Mouse (Mus musculus): ENCODE results near the gene Gm20388. TPM values are rescaled to one million over a fixed set of nuclear protein-coding genes. Genes with fewer than 3 reads are reported as not detected.

Gene Gm20388
- polyA plus RNA-seq, 1 experiment from 2014 or later = not detected

DNA sequence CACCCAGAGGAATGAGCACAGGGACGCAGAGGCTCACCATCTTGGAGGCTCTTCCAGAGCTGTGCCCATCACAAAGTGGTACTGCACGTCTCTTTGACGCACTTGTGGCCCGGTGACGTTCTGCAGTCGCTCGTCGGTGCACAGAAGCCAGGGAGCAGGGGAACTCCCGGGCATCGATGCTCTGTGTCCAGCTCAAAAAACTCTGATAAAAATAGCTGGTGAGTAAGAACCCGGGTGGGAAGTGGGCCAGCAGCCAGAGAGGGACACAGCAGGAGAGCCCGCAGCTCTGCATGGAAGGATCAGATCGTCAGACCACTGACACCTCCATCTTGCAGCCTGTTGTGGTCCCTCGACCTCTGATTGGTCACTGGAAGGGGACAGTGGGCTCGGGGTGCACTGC lies 77.4 kb downstream of the Gm20388 start:
- peak overlapping the region; percentile 37; the same call in 1 of the 2 replicates for H3K27ac ChIP-seq (ENCODE audit: low read depth, low read length)
- WGBS = 76% methylated on average over 15 of the region's 15 CpGs
- H3K9ac ChIP-seq (ENCODE audit: low read depth, low read length) = no peak overlapping the region
- no peak for ATAC-seq (ENCODE audit: low FRiP score, low TSS enrichment)
- H3K36me3 ChIP-seq (ENCODE audit: control insufficient read depth, insufficient read depth, low read length) = no peaks in the 10 kb centered on the region
- H3K4me2 ChIP-seq (replicated peaks; ENCODE audit: low read depth, low read length) = no peak overlapping the region
- H3K9me3 ChIP-seq (ENCODE audit: control insufficient read depth, low read length) = no peaks in the 10 kb centered on the region
- H3K4me3 ChIP-seq (ENCODE audit: low read length) = no peak overlapping the region
- peaks cover 11% of the 10 kb centered on the region for H3K4me1 ChIP-seq (ENCODE audit: control insufficient read depth, insufficient read depth, low read length)
- peaks cover 15% of the 10 kb centered on the region for H3K27me3 ChIP-seq (ENCODE audit: control insufficient read depth, insufficient read depth, low read length)

GRCm38 (mm10) chr8:119992249-119992648 lies 81.6 kb downstream of the Gm20388 start, which contains the start of gene Crispld2:
Crispld2 (plus strand) TSS chr8:119992438.
- Histone ChIP-seq H3K36me3 (ENCODE audit: control insufficient read depth, insufficient read depth, low read length) (no peaks in the 10 kb centered on the region), H3K4me1 (ENCODE audit: control insufficient read depth, insufficient read depth, low read length) (peaks cover 26% of the 10 kb centered on the region), H3K9ac (ENCODE audit: low read depth, low read length) (peak within 1 kb of the TSS; percentile 8; the same call in 1 of the 2 replicates), H3K27me3 (ENCODE audit: control insufficient read depth, insufficient read depth, low read length) (peaks cover 23% of the 10 kb centered on the region), H3K9me3 (ENCODE audit: control insufficient read depth, low read length) (no peaks in the 10 kb centered on the region), H3K27ac (ENCODE audit: low read depth, low read length) (no peak within 1 kb of the TSS), H3K4me2 (replicated peaks; ENCODE audit: low read depth, low read length) (peak within 1 kb of the TSS; percentile 44), H3K4me3 (ENCODE audit: low read length) (peak within 1 kb of the TSS; percentile 30)
- WGBS = under 1% methylated on average over 25 of the region's 25 CpGs
- peak; percentile 90 for ATAC-seq (ENCODE audit: low FRiP score, low TSS enrichment)

DNA sequence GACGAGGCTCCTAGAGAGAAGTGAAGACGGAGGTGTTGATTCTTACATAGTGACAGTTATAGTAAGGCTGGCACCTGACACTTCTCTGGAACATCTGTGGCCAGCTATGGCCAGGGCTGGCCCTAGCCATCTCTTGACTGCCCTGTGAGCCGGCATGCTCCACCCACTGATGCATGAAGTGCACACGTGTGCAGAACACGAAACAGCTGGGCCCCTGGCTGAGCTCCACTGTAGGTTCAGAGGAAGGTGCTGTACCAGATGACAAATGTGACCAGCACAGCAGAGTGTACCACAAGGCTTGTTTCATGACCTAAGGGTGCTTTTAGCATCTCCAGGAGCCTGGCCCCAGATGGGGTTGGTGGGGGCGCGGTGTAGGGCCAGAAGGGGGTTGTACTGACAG lies 83.5 kb downstream of the Gm20388 start:
- Histone ChIP-seq H3K27ac (ENCODE audit: low read depth, low read length) (no peak overlapping the region), H3K36me3 (ENCODE audit: control insufficient read depth, insufficient read depth, low read length) (no peaks in the 10 kb centered on the region), H3K4me1 (ENCODE audit: control insufficient read depth, insufficient read depth, low read length) (peaks cover 20% of the 10 kb centered on the region), H3K9ac (ENCODE audit: low read depth, low read length) (no peak overlapping the region; the same call in 1 of the 2 replicates), H3K4me2 (replicated peaks; ENCODE audit: low read depth, low read length) (0 out of 2 replicates have a peak overlapping the region, but pooled peaks have one; percentile 5), H3K4me3 (ENCODE audit: low read length) (no peak overlapping the region), H3K27me3 (ENCODE audit: control insufficient read depth, insufficient read depth, low read length) (peaks cover 23% of the 10 kb centered on the region), H3K9me3 (ENCODE audit: control insufficient read depth, low read length) (no peaks in the 10 kb centered on the region)
- WGBS = 41% methylated on average over 7 of the region's 7 CpGs
- peak; percentile 33; the same call in 1 of the 2 replicates for ATAC-seq (ENCODE audit: low FRiP score, low TSS enrichment)

GRCm38 (mm10) chr8:119994556-119994955 lies 83.9 kb downstream of the Gm20388 start:
- Histone ChIP-seq H3K9ac (ENCODE audit: low read depth, low read length) (no peak overlapping the region; the same call in 1 of the 2 replicates), H3K4me2 (replicated peaks; ENCODE audit: low read depth, low read length) (0 out of 2 replicates have a peak overlapping the region, but pooled peaks have one; percentile 5), H3K4me3 (ENCODE audit: low read length) (no peak overlapping the region), H3K9me3 (ENCODE audit: control insufficient read depth, low read length) (no peaks in the 10 kb centered on the region), H3K27ac (ENCODE audit: low read depth, low read length) (no peak overlapping the region), H3K36me3 (ENCODE audit: control insufficient read depth, insufficient read depth, low read length) (no peaks in the 10 kb centered on the region), H3K4me1 (ENCODE audit: control insufficient read depth, insufficient read depth, low read length) (peaks cover 20% of the 10 kb centered on the region), H3K27me3 (ENCODE audit: control insufficient read depth, insufficient read depth, low read length) (peaks cover 23% of the 10 kb centered on the region)
- ATAC-seq (ENCODE audit: low FRiP score, low TSS enrichment) = no peak
- WGBS = 32% methylated on average over 6 of the region's 6 CpGs

GRCm38 (mm10) chr8:119997266-119997665 lies 86.6 kb downstream of the Gm20388 start:
- no peak overlapping the region for H3K9ac ChIP-seq (ENCODE audit: low read depth, low read length)
- H3K9me3 ChIP-seq (ENCODE audit: control insufficient read depth, low read length) = no peaks in the 10 kb centered on the region
- no peak overlapping the region for H3K4me2 ChIP-seq (replicated peaks; ENCODE audit: low read depth, low read length)
- no peak overlapping the region for H3K4me3 ChIP-seq (ENCODE audit: low read length)
- ATAC-seq (ENCODE audit: low FRiP score, low TSS enrichment) = no peak
- H3K36me3 ChIP-seq (ENCODE audit: control insufficient read depth, insufficient read depth, low read length) = no peaks in the 10 kb centered on the region
- H3K27me3 ChIP-seq (ENCODE audit: control insufficient read depth, insufficient read depth, low read length) = peaks cover 17% of the 10 kb centered on the region
- H3K4me1 ChIP-seq (ENCODE audit: control insufficient read depth, insufficient read depth, low read length) = peaks cover 29% of the 10 kb centered on the region
- WGBS = 89% methylated on average over 4 of the region's 4 CpGs
- no peak overlapping the region for H3K27ac ChIP-seq (ENCODE audit: low read depth, low read length)

GRCm38 (mm10) chr8:120000461-120000860 lies 89.8 kb downstream of the Gm20388 start:
- ATAC-seq (ENCODE audit: low FRiP score, low TSS enrichment) = no peak
- Histone ChIP-seq H3K36me3 (ENCODE audit: control insufficient read depth, insufficient read depth, low read length) (no peaks in the 10 kb centered on the region), H3K27me3 (ENCODE audit: control insufficient read depth, insufficient read depth, low read length) (no peaks in the 10 kb centered on the region), H3K4me1 (ENCODE audit: control insufficient read depth, insufficient read depth, low read length) (peaks cover 36% of the 10 kb centered on the region), H3K4me3 (ENCODE audit: low read length) (no peak overlapping the region), H3K9ac (ENCODE audit: low read depth, low read length) (no peak overlapping the region), H3K4me2 (replicated peaks; ENCODE audit: low read depth, low read length) (no peak overlapping the region), H3K9me3 (ENCODE audit: control insufficient read depth, low read length) (no peaks in the 10 kb centered on the region), H3K27ac (ENCODE audit: low read depth, low read length) (no peak overlapping the region)
- WGBS = 55% methylated on average over 8 of the region's 8 CpGs

GRCm38 (mm10) chr8:120001712-120002111 lies 91.1 kb downstream of the Gm20388 start:
- ATAC-seq (ENCODE audit: low FRiP score, low TSS enrichment) = 0 out of 2 replicates have a peak, but pooled peaks have one; percentile 13
- Histone ChIP-seq H3K27me3 (ENCODE audit: control insufficient read depth, insufficient read depth, low read length) (no peaks in the 10 kb centered on the region), H3K36me3 (ENCODE audit: control insufficient read depth, insufficient read depth, low read length) (no peaks in the 10 kb centered on the region), H3K9me3 (ENCODE audit: control insufficient read depth, low read length) (no peaks in the 10 kb centered on the region), H3K27ac (ENCODE audit: low read depth, low read length) (no peak overlapping the region), H3K4me2 (replicated peaks; ENCODE audit: low read depth, low read length) (no peak overlapping the region), H3K4me3 (ENCODE audit: low read length) (no peak overlapping the region), H3K4me1 (ENCODE audit: control insufficient read depth, insufficient read depth, low read length) (peaks cover 43% of the 10 kb centered on the region), H3K9ac (ENCODE audit: low read depth, low read length) (no peak overlapping the region)
- WGBS = 35% methylated on average over 7 of the region's 7 CpGs

DNA sequence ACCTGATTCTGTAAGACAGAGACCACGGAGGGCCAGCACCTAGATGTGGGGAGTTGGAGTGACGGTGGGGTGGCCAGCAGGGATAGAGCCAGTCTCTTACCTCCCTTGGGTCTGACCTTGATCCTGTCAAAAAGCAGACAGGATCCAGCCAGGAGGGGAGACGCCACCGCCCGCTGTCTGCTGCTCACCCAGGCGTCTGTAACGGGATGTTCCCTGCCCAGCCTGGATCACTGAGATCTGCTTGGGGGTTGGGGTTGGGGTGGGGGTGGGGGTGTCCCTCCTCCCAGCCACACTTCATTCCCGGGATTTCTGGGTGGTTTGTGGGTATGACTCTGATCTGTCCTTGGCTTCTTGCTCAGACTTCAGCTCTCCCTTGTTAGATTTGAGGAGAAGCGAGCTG lies 91.7 kb downstream of the Gm20388 start:
- ATAC-seq (ENCODE audit: low FRiP score, low TSS enrichment) = no peak
- H3K4me1 ChIP-seq (ENCODE audit: control insufficient read depth, insufficient read depth, low read length) = peaks cover 46% of the 10 kb centered on the region
- H3K4me2 ChIP-seq (replicated peaks; ENCODE audit: low read depth, low read length) = no peak overlapping the region
- WGBS = 38% methylated on average over 9 of the region's 9 CpGs
- H3K9me3 ChIP-seq (ENCODE audit: control insufficient read depth, low read length) = no peaks in the 10 kb centered on the region
- H3K36me3 ChIP-seq (ENCODE audit: control insufficient read depth, insufficient read depth, low read length) = no peaks in the 10 kb centered on the region
- H3K27me3 ChIP-seq (ENCODE audit: control insufficient read depth, insufficient read depth, low read length) = no peaks in the 10 kb centered on the region
- H3K9ac ChIP-seq (ENCODE audit: low read depth, low read length) = no peak overlapping the region
- no peak overlapping the region for H3K4me3 ChIP-seq (ENCODE audit: low read length)
- H3K27ac ChIP-seq (ENCODE audit: low read depth, low read length) = no peak overlapping the region; the same call in 1 of the 2 replicates

GRCm38 (mm10) chr8:120004154-120004702 lies 93.6 kb downstream of the Gm20388 start:
- peak; percentile 50 for ATAC-seq (ENCODE audit: low FRiP score, low TSS enrichment)
- peaks cover 46% of the 10 kb centered on the region for H3K4me1 ChIP-seq (ENCODE audit: control insufficient read depth, insufficient read depth, low read length)
- peak overlapping the region; percentile 21 for H3K4me2 ChIP-seq (replicated peaks; ENCODE audit: low read depth, low read length)

More at GRCm38 (mm10) chr8:120004154-120004702, 93.6 kb downstream of the Gm20388 start:
- no peaks in the 10 kb centered on the region for H3K36me3 ChIP-seq (ENCODE audit: control insufficient read depth, insufficient read depth, low read length)
- H3K9me3 ChIP-seq (ENCODE audit: control insufficient read depth, low read length) = no peaks in the 10 kb centered on the region
- peak overlapping the region; percentile 42; the same call in 1 of the 2 replicates for H3K27ac ChIP-seq (ENCODE audit: low read depth, low read length)
- no peaks in the 10 kb centered on the region for H3K27me3 ChIP-seq (ENCODE audit: control insufficient read depth, insufficient read depth, low read length)
- WGBS = 6% methylated on average over 14 of the region's 14 CpGs
- H3K9ac ChIP-seq (ENCODE audit: low read depth, low read length) = no peak overlapping the region
- H3K4me3 ChIP-seq (ENCODE audit: low read length) = no peak overlapping the region
